Mouse (Mus musculus): Measurements from ENCODE around the gene Cyp27b1. TPM values are rescaled to one million over a fixed set of nuclear protein-coding genes. Genes with fewer than 3 reads are reported as not detected.

The Cyp27b1 gene
- 0.25 and 0.46 TPM in 2 replicates for polyA plus RNA-seq (2012; rRNA removed)

DNA sequence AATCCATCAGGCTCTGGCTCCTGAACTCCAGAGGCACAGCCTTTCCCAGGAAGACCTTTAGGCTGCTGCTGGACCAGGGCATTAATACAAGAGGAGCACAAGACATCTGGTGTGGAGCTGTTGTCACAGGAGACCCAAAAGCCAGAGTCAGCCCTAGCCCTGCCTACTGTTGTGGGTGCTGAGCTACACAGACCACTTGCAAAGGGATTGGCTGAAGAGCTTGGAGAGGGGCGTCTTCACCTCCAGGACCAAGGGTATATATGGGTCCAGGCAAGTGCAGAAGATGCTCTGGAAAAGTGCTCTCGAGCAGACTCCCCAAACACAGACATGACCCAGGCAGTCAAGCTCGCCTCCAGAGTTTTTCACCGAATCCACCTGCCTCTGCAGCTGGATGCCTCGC, at the start of gene Cyp27b1:
TSS of gene Cyp27b1 (plus strand) at position 297 of the 400 bp plus-strand sequence.
- Histone ChIP-seq H3K27me3 (ENCODE audit: control insufficient read depth, insufficient read depth, low read length) (no peaks in the 10 kb centered on the region), H3K4me1 (ENCODE audit: control insufficient read depth, insufficient read depth, low read length) (peaks cover 11% of the 10 kb centered on the region), H3K27ac (ENCODE audit: control insufficient read depth, insufficient read depth, low read depth, low read length) (no peak within 1 kb of the TSS), H3K4me3 (ENCODE audit: control insufficient read depth, low read depth, low read length) (no peak within 1 kb of the TSS), H3K36me3 (ENCODE audit: control insufficient read depth, insufficient read depth, low read length) (no peaks in the 10 kb centered on the region; the same call in 1 of the 2 replicates)
- TF ChIP-seq CTCF (IDR thresholded peaks at IDR 0.05; ENCODE audit: control insufficient read depth, insufficient read depth, insufficient replicate concordance, low read depth, low read length) (no peak), POLR2A (IDR thresholded peaks at IDR 0.05; ENCODE audit: control insufficient read depth, low read depth, low read length) (no peak)

GRCm38 (mm10) chr10:127000529-127000928, 47.5 kb upstream of the Cyp27b1 start, which contains the start of gene Avil:
Avil (plus strand) TSS chr10:127000709.
- no peaks in the 10 kb centered on the region for H3K36me3 ChIP-seq (ENCODE audit: control insufficient read depth, insufficient read depth, low read length)
- H3K27me3 ChIP-seq (ENCODE audit: control insufficient read depth, insufficient read depth, low read length), result no peaks in the 10 kb centered on the region
- H3K27ac ChIP-seq (ENCODE audit: control insufficient read depth, insufficient read depth, low read depth, low read length), result no peak within 1 kb of the TSS
- no peaks in the 10 kb centered on the region for H3K4me1 ChIP-seq (ENCODE audit: control insufficient read depth, insufficient read depth, low read length)
- H3K4me3 ChIP-seq (ENCODE audit: control insufficient read depth, low read depth, low read length), result no peak within 1 kb of the TSS
- TF ChIP-seq CTCF (IDR thresholded peaks at IDR 0.05; ENCODE audit: control insufficient read depth, insufficient read depth, insufficient replicate concordance, low read depth, low read length) (no peak), POLR2A (IDR thresholded peaks at IDR 0.05; ENCODE audit: control insufficient read depth, low read depth, low read length) (no peak)

DNA sequence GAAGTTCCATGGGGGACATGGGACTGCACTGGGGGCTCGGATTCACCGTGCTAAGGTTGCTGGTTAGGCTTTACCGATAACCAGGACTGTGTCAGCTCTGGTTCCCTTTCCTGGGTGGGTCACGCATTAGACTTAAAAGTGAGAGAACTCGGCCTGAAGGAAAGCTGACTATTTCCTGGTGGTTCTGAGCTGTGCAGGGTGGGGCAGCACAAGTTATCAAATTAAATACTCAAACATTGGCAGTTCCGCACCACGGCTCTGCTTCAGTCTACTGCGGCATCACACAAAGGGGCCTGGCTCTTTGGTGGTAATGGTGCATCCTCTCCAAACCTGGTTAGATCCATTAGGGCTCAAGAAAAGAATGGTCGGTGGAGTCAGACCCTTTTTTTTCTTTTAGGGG, 46.8 kb upstream of the Cyp27b1 start:
- no peak overlapping the region for H3K27ac ChIP-seq (ENCODE audit: control insufficient read depth, insufficient read depth, low read depth, low read length)
- TF ChIP-seq POLR2A (IDR thresholded peaks at IDR 0.05; ENCODE audit: control insufficient read depth, low read depth, low read length), result no peak
- no peak for TF ChIP-seq CTCF (IDR thresholded peaks at IDR 0.05; ENCODE audit: control insufficient read depth, insufficient read depth, insufficient replicate concordance, low read depth, low read length)

GRCm38 (mm10) chr10:127002056-127002455, 46.0 kb upstream of the Cyp27b1 start:
- no peaks in the 10 kb centered on the region for H3K27me3 ChIP-seq (ENCODE audit: control insufficient read depth, insufficient read depth, low read length)
- TF ChIP-seq POLR2A (IDR thresholded peaks at IDR 0.05; ENCODE audit: control insufficient read depth, low read depth, low read length) (no peak), CTCF (IDR thresholded peaks at IDR 0.05; ENCODE audit: control insufficient read depth, insufficient read depth, insufficient replicate concordance, low read depth, low read length) (no peak)
- H3K4me3 ChIP-seq (ENCODE audit: control insufficient read depth, low read depth, low read length), result no peak overlapping the region
- no peak overlapping the region for H3K27ac ChIP-seq (ENCODE audit: control insufficient read depth, insufficient read depth, low read depth, low read length)
- H3K36me3 ChIP-seq (ENCODE audit: control insufficient read depth, insufficient read depth, low read length), result no peaks in the 10 kb centered on the region
- H3K4me1 ChIP-seq (ENCODE audit: control insufficient read depth, insufficient read depth, low read length), result no peaks in the 10 kb centered on the region

More for the DNA sequence above, 46.8 kb upstream of the Cyp27b1 start:
- Histone ChIP-seq H3K4me1 (ENCODE audit: control insufficient read depth, insufficient read depth, low read length) (no peaks in the 10 kb centered on the region), H3K36me3 (ENCODE audit: control insufficient read depth, insufficient read depth, low read length) (no peaks in the 10 kb centered on the region), H3K27me3 (ENCODE audit: control insufficient read depth, insufficient read depth, low read length) (no peaks in the 10 kb centered on the region), H3K4me3 (ENCODE audit: control insufficient read depth, low read depth, low read length) (no peak overlapping the region)

DNA sequence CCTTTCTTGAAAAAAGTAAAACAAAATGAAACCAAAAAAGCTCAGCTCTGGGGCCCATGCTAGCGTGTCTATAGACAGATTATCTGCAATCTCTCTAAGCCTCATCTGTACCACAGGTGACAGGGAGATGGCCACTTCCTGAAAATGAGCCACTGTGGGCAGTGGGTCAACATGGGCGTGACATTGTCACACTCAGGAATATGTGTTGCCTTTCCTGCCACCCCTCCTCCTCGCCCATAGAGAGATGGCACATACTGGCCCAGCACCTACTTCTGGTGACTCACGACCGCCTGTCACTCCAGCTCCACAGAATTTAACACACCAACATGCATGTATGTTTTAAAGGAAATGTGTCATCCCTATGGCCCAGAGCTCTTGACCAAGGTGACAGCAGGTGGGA, 45.3 kb upstream of the Cyp27b1 start:
- Histone ChIP-seq H3K4me1 (ENCODE audit: control insufficient read depth, insufficient read depth, low read length) (no peaks in the 10 kb centered on the region), H3K27ac (ENCODE audit: control insufficient read depth, insufficient read depth, low read depth, low read length) (no peak overlapping the region), H3K4me3 (ENCODE audit: control insufficient read depth, low read depth, low read length) (no peak overlapping the region)

DNA sequence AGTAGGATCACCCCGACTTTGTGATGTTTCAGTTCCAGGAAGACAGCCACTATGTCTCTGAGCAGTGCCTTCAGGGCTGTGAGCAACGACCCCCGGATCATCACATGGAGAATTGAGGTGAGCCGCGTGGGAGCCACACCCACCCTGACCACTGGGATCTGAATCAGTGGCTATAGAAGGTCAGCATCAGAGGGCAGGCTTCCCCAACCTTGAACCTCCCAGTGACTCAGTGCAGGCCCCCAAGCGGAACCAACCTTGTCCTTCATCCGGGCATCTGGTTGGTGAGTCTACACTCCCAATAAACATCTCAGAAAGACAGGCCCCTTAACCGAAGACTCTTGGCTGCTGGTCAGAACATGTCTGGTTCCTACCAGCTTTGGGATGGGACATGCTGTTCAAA, 44.7 kb upstream of the Cyp27b1 start:
- Histone ChIP-seq H3K27me3 (ENCODE audit: control insufficient read depth, insufficient read depth, low read length) (no peaks in the 10 kb centered on the region), H3K4me3 (ENCODE audit: control insufficient read depth, low read depth, low read length) (no peak overlapping the region), H3K27ac (ENCODE audit: control insufficient read depth, insufficient read depth, low read depth, low read length) (no peak overlapping the region), H3K36me3 (ENCODE audit: control insufficient read depth, insufficient read depth, low read length) (no peaks in the 10 kb centered on the region), H3K4me1 (ENCODE audit: control insufficient read depth, insufficient read depth, low read length) (no peaks in the 10 kb centered on the region)
- TF ChIP-seq POLR2A (IDR thresholded peaks at IDR 0.05; ENCODE audit: control insufficient read depth, low read depth, low read length) (no peak), CTCF (IDR thresholded peaks at IDR 0.05; ENCODE audit: control insufficient read depth, insufficient read depth, insufficient replicate concordance, low read depth, low read length) (no peak)

More for the DNA sequence above, 45.3 kb upstream of the Cyp27b1 start:
- TF ChIP-seq CTCF (IDR thresholded peaks at IDR 0.05; ENCODE audit: control insufficient read depth, insufficient read depth, insufficient replicate concordance, low read depth, low read length) (no peak), POLR2A (IDR thresholded peaks at IDR 0.05; ENCODE audit: control insufficient read depth, low read depth, low read length) (no peak)
- Histone ChIP-seq H3K27me3 (ENCODE audit: control insufficient read depth, insufficient read depth, low read length) (no peaks in the 10 kb centered on the region), H3K36me3 (ENCODE audit: control insufficient read depth, insufficient read depth, low read length) (no peaks in the 10 kb centered on the region)

DNA sequence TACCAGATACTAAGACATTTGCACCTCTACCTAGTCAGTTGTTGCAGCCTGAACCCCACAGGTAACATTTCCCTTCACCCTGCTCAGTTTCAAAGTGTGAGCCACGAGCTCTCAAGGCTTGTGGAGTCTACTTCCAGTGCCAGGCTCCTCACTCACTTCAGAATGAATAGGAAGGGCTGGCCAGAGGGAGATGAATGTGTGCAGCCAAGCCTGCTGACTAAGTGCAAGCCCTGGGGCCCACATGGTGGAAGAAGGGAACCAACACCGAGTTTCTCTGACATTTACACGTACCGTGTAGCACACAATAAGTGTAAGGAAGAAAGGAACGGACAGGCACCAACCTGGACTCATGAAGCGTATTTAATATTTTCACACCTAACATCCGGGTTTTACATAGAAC, 44.2 kb upstream of the Cyp27b1 start:
- Histone ChIP-seq H3K4me3 (ENCODE audit: control insufficient read depth, low read depth, low read length) (no peak overlapping the region), H3K27me3 (ENCODE audit: control insufficient read depth, insufficient read depth, low read length) (no peaks in the 10 kb centered on the region), H3K27ac (ENCODE audit: control insufficient read depth, insufficient read depth, low read depth, low read length) (no peak overlapping the region), H3K36me3 (ENCODE audit: control insufficient read depth, insufficient read depth, low read length) (no peaks in the 10 kb centered on the region), H3K4me1 (ENCODE audit: control insufficient read depth, insufficient read depth, low read length) (no peaks in the 10 kb centered on the region)
- no peak for TF ChIP-seq POLR2A (IDR thresholded peaks at IDR 0.05; ENCODE audit: control insufficient read depth, low read depth, low read length)
- no peak for TF ChIP-seq CTCF (IDR thresholded peaks at IDR 0.05; ENCODE audit: control insufficient read depth, insufficient read depth, insufficient replicate concordance, low read depth, low read length)

GRCm38 (mm10) chr10:127016488-127016887, 31.6 kb upstream of the Cyp27b1 start:
- no peaks in the 10 kb centered on the region for H3K4me1 ChIP-seq (ENCODE audit: control insufficient read depth, insufficient read depth, low read length)
- no peak for TF ChIP-seq POLR2A (IDR thresholded peaks at IDR 0.05; ENCODE audit: control insufficient read depth, low read depth, low read length)
- TF ChIP-seq CTCF (IDR thresholded peaks at IDR 0.05; ENCODE audit: control insufficient read depth, insufficient read depth, insufficient replicate concordance, low read depth, low read length), result peak; percentile 9; the same call in 1 of the 2 replicates
- no peak overlapping the region for H3K27ac ChIP-seq (ENCODE audit: control insufficient read depth, insufficient read depth, low read depth, low read length)
- no peak overlapping the region for H3K4me3 ChIP-seq (ENCODE audit: control insufficient read depth, low read depth, low read length)
- H3K36me3 ChIP-seq (ENCODE audit: control insufficient read depth, insufficient read depth, low read length), result no peaks in the 10 kb centered on the region
- H3K27me3 ChIP-seq (ENCODE audit: control insufficient read depth, insufficient read depth, low read length), result no peaks in the 10 kb centered on the region
